Mouse (Mus musculus) neural tube, embryonic 11.5 days (tissue): Measurements from ENCODE around the gene Art1. TPM values are rescaled to one million over a fixed set of nuclear protein-coding genes. Genes with fewer than 3 reads are reported as not detected.

Experiments used
- ATAC-seq: fragments of 200-750 bp; cut with Nextera tagmentation; 2 replicates; pipeline ENCODE4 v1.8.0; 2017; ENCODE audit warnings: moderate number of reproducible peaks, mild to moderate bottlenecking, moderate TSS enrichment, moderate library complexity; ENCODE audit not compliant: insufficient read depth, low FRiP score, low TSS enrichment
- DNase-seq: peaks from one replicate; pipeline ENCODE4 v3.0.0-alpha.2; 2015; ENCODE audit warnings: low spot score
- H3K27ac ChIP-seq: fragments of 300-500 bp; sonication (generic); 2 replicates; pipeline ENCODE4 v1.5.1; 2014; ENCODE audit warnings: low read depth, mild to moderate bottlenecking, low read length
- H3K27me3 ChIP-seq: fragments of 300-500 bp; sonication (generic); 2 replicates; pipeline ENCODE4 v1.6.1; 2014; ENCODE audit warnings: mild to moderate bottlenecking, low read length, mixed read lengths; ENCODE audit not compliant: control insufficient read depth, insufficient read depth
- H3K36me3 ChIP-seq: fragments of 300-500 bp; sonication (generic); 2 replicates; pipeline ENCODE4 v1.6.1; 2014; ENCODE audit warnings: mild to moderate bottlenecking, low read length, moderate library complexity, mixed read lengths; ENCODE audit not compliant: control insufficient read depth, insufficient read depth
- H3K4me1 ChIP-seq: fragments of 300-500 bp; sonication (generic); 2 replicates; pipeline ENCODE4 v1.6.1; 2014; ENCODE audit warnings: low read length, mixed read lengths; ENCODE audit not compliant: control insufficient read depth, insufficient read depth
- H3K4me2 ChIP-seq: fragments of 300-500 bp; sonication (generic); 2 replicates; pipeline ENCODE4 v1.6.1; 2014; ENCODE audit warnings: low read depth, mild to moderate bottlenecking, moderate library complexity
- H3K4me3 ChIP-seq: fragments of 300-500 bp; sonication (generic); 2 replicates; pipeline ENCODE4 v1.5.1; 2014; ENCODE audit warnings: low read depth, low read length
- H3K9ac ChIP-seq: fragments of 300-500 bp; sonication (generic); 2 replicates; pipeline ENCODE4 v1.6.1; 2014; ENCODE audit warnings: mild to moderate bottlenecking, low read length
- H3K9me3 ChIP-seq: fragments of 300-500 bp; sonication (generic); 2 replicates; pipeline ENCODE4 v1.6.1; 2016; ENCODE audit warnings: low read length; ENCODE audit not compliant: control insufficient read depth
- WGBS: fragments of 180-500 bp; shearing (Covaris S2); extraction: QIAGEN DNeasy Blood & Tissue Kit; methylation state at CpG from one replicate; pipeline ENCODE4 v1.1.7; 2014; 5-methylcytosine and 5-hydroxymethylcytosine counted together
- polyA plus RNA-seq: library from polyadenylated mRNA; unstranded; fragments of >200 nt; fragmentation: Nextera tagmentation; extraction: Ambion mirVana; gene quantifications from 2 replicates; pipeline ENCODE4 v1.2.1, GENCODE M21; 2014

The Art1 gene
- polyA plus RNA-seq, 1 experiment from 2014 or later: 4.8 TPM

DNA sequence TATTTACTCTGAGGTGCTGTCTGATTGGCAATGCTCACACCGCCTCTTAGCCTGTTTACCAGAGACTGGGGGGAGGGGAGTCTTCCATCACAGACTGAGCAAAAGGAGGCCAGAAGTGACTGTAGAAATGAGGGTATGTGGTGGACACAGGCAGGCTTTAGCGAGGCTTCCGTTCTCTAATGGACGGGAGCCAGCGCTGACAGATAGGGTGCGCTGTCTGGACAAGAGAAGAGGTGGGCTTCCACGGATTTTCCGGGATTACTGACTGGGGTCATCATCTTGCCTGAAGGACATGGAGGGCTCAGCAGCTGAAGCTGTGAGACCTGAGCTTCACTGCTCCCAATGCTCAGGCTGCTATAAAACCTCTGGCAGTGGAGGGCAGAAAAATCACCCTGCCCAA lies 698 bp downstream of the Art1 start:
- DNase-seq (no peak), ATAC-seq (no peak)
- Histone ChIP-seq H3K9ac (no peak overlapping the region), H3K27me3 (no peaks in the 10 kb centered on the region), H3K4me3 (no peak overlapping the region), H3K27ac (no peak overlapping the region), H3K9me3 (no peaks in the 10 kb centered on the region), H3K4me1 (peaks cover 6% of the 10 kb centered on the region; the same call in 1 of the 2 replicates), H3K36me3 (no peaks in the 10 kb centered on the region), H3K4me2 (no peak overlapping the region)
- 45% methylated on average over 8 of the region's 8 CpGs for WGBS

DNA sequence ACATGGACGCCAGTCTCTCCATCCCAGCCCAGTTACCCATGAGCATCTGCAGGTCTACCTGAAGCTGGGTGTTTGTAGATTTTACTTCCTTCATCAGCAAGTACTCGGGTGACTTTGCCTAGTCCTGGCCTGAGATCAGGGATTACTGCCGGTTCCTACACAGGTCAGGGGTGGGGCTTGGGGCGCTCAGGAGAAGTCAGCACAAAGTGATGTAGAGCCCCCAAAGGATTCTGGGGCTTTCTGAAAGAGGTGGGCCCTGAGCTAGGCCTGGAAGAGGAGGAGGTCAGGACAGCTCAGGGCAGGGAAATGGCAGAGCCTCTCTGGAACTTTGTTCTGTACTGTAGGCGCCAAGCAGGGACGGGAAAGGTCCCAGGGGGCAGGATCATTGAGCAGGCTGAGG lies 1.2 kb downstream of the Art1 start:
- H3K9ac ChIP-seq: no peak overlapping the region
- DNase-seq: no peak
- no peaks in the 10 kb centered on the region for H3K9me3 ChIP-seq
- peaks cover 6% of the 10 kb centered on the region; the same call in 1 of the 2 replicates for H3K4me1 ChIP-seq
- H3K36me3 ChIP-seq: no peaks in the 10 kb centered on the region
- H3K4me3 ChIP-seq: no peak overlapping the region
- no peak overlapping the region for H3K27ac ChIP-seq
- no peak overlapping the region for H3K4me2 ChIP-seq
- 43% methylated on average over 6 of the region's 6 CpGs for WGBS
- no peak for ATAC-seq
- H3K27me3 ChIP-seq: no peaks in the 10 kb centered on the region

DNA sequence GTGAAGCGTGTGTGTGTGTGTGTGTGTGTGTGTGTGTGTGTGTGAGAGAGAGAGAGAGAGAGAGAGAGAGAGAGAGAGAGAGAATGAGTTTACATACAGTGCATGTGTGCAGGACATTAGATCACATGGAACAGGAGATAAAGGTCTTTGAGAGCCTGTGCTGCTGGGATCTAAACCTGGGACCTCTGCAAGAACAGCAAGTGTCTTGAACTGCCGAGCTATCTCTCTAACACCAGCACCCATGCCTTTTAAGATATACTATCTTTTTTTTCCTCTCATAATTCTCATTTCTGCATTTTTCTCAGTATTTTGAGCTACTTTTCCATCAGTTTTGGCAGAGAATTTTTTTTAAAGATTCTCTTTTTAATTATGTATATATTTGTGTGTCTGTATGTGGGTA lies 2.0 kb downstream of the Art1 start:
- Histone ChIP-seq H3K4me3 (no peak overlapping the region), H3K27me3 (no peaks in the 10 kb centered on the region), H3K9ac (no peak overlapping the region), H3K9me3 (no peaks in the 10 kb centered on the region), H3K4me2 (no peak overlapping the region), H3K36me3 (no peaks in the 10 kb centered on the region), H3K27ac (no peak overlapping the region), H3K4me1 (peaks cover 6% of the 10 kb centered on the region; the same call in 1 of the 2 replicates)
- DNase-seq (no peak), ATAC-seq (no peak)
- 94% methylated on average over 2 of the region's 2 CpGs for WGBS

DNA sequence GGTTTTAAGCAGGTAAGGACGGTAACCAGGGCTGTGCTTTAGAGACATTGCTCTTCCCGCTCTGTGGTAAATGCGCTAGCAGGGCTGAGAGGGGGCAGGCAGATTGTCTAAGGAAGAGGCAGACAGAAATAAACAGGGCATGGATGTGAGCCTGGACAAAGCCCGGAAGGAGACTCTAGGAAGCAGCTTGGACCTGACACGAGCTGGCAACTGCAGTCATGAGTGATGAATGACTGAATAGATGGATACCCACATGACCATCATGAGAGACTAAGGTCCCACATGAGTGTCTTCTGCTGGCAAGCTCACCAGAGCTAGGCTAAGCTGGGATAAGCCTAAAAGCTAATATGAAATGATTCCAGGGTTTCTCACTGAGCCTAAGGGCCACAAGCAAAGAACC lies 2.6 kb downstream of the Art1 start:
- H3K4me2 ChIP-seq: no peak overlapping the region
- no peak overlapping the region for H3K9ac ChIP-seq
- DNase-seq (no peak), ATAC-seq (no peak)
- H3K27ac ChIP-seq: no peak overlapping the region
- no peaks in the 10 kb centered on the region for H3K9me3 ChIP-seq
- H3K36me3 ChIP-seq: no peaks in the 10 kb centered on the region
- H3K4me3 ChIP-seq: no peak overlapping the region
- H3K27me3 ChIP-seq: no peaks in the 10 kb centered on the region
- WGBS: 80% methylated on average over 5 of the region's 5 CpGs
- peaks cover 6% of the 10 kb centered on the region; the same call in 1 of the 2 replicates for H3K4me1 ChIP-seq

DNA sequence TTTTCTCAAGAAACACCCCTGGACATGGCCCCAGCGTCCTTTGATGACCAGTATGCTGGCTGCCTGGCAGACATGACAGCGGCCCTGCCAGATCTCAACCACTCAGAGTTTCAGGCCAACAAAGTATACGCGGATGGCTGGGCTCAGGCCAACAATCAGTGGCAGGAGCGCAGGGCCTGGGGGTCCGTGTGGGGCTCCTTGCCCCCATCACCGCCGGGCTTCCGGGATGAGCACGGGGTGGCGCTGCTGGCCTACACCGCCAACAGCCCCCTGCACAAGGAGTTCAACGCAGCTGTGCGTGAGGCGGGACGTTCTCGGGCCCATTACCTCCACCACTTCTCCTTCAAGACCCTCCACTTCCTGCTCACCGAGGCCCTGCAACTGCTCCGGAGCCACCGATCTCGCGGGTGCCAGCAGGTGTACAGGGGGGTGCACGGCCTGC lies 5.2 kb downstream of the Art1 start:
- H3K27me3 ChIP-seq: no peaks in the 10 kb centered on the region
- no peak overlapping the region for H3K27ac ChIP-seq
- H3K9ac ChIP-seq: peak overlapping the region; percentile 45
- H3K36me3 ChIP-seq: no peaks in the 10 kb centered on the region
- H3K9me3 ChIP-seq: no peaks in the 10 kb centered on the region
- peak overlapping the region; percentile 19; the same call in 1 of the 2 replicates for H3K4me3 ChIP-seq
- WGBS: 28% methylated on average over 22 of the region's 23 CpGs
- DNase-seq: no peak
- H3K4me2 ChIP-seq: peak overlapping the region; percentile 42
- H3K4me1 ChIP-seq: no peaks in the 10 kb centered on the region
- no peak for ATAC-seq

DNA sequence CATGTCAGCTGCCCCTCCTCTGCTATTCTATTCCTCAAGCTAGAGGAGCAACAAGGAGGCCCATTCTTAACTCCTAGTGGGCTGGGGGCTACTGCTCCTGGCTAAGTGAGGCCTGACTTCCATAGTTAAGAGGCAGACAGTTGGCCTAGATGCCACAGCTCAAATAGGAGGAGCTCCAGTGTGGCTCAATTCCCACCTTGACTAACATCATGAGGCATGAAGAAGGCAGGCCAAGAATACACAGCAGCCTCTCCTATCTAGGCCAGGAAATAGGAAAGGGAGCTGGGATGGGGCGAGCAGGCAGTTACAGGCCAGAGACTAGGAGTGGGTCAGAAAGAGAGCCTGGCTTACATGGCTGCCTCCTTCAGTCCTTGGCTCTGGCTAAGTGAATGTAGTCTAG lies 6.7 kb downstream of the Art1 start:
- ATAC-seq (no peak), DNase-seq (no peak)
- H3K36me3 ChIP-seq: no peaks in the 10 kb centered on the region
- H3K9me3 ChIP-seq: no peaks in the 10 kb centered on the region
- no peak overlapping the region for H3K27ac ChIP-seq
- 85% methylated on average over 1 of the region's 1 CpGs for WGBS
- H3K4me3 ChIP-seq: no peak overlapping the region
- no peak overlapping the region for H3K9ac ChIP-seq
- no peak overlapping the region for H3K4me2 ChIP-seq
- no peaks in the 10 kb centered on the region for H3K4me1 ChIP-seq
- no peaks in the 10 kb centered on the region for H3K27me3 ChIP-seq

DNA sequence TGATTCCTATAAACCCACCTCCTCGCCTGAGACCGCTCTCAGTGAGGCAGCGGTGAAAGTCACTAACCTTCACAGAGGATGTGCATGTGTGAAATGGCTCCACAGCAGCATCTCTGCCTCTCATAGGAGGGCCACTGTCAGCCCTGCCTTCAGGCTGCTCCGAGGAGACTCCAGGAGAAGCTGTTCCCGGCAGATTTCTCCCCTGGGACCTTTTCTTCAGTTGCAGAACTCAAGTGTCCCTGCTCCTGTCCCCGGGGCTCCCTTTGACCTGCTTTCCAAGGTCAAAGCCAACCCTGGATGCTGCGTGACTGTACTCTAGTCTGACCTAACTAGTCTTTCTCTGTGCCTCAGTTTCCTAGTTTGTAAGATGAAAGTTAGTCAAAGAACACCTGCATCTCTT lies 7.6 kb downstream of the Art1 start, which contains the start of gene Art5:
TSS of gene Art5 (minus strand) at position 319 of the 400 bp plus-strand sequence.
- DNase-seq: no peak

DNA sequence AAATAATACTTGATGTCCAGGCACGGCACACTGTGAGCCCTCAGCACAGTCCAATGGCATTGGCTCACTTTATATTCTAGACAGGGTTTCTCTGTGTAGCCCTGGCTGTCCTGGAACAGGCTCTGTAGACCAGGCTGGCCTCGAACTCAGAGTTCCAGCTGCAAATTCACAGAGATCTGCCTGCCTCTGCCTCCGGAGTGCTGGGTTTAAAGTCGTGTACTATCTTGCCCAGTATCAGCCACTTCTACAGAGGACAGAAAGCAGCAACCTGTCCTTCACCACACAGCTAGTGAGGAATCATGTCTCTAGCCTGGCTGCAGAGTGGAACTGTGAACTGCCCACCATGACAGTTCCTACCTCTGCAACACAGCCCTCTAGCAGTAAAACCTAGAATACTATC lies 8.2 kb downstream of the Art1 start:
- Histone ChIP-seq H3K36me3 (no peaks in the 10 kb centered on the region), H3K4me1 (no peaks in the 10 kb centered on the region), H3K27me3 (no peaks in the 10 kb centered on the region), H3K9me3 (no peaks in the 10 kb centered on the region), H3K4me2 (no peak overlapping the region), H3K27ac (no peak overlapping the region), H3K4me3 (no peak overlapping the region), H3K9ac (no peak overlapping the region)
- 88% methylated on average over 4 of the region's 4 CpGs for WGBS
- DNase-seq: no peak
- no peak for ATAC-seq

More for the DNA sequence above, 7.6 kb downstream of the Art1 start, which contains the start of gene Art5:
- no peaks in the 10 kb centered on the region for H3K9me3 ChIP-seq
- H3K27me3 ChIP-seq: no peaks in the 10 kb centered on the region
- 71% methylated on average over 7 of the region's 7 CpGs for WGBS
- H3K27ac ChIP-seq: no peak within 1 kb of the TSS
- no peaks in the 10 kb centered on the region for H3K36me3 ChIP-seq
- no peak within 1 kb of the TSS for H3K4me3 ChIP-seq
- ATAC-seq: no peak
- no peak within 1 kb of the TSS for H3K9ac ChIP-seq
- H3K4me2 ChIP-seq: no peak within 1 kb of the TSS
- no peaks in the 10 kb centered on the region for H3K4me1 ChIP-seq

DNA sequence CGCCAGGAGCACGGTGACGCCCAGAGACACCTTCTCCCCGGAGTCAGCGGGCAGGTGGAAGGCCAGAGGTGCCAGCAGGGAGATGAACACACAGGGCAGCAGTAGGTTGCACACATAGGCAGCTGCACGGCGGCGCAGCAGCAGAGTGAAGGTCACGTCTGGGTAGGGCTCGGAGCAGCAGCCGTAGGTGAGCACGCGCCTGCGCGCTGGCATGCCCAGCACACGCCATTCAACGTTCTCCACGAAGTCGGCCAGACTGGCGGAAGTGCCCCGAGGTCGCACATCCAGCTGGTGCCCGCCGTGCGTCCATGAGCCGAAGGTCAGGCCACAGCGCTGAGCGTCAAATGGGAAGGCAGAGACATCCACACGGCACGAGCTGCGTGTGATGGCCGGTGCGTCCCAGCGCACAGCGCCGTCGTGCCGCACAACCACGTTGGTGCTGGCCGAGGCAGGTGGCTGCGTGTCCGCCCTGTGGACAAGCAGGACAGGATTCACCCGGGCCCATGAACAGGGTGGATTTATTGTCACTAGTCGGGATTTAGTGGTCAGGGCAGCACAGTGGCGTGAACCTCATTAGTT lies 11.7 kb downstream of the Art1 start:
- no peak overlapping the region for H3K27ac ChIP-seq
- no peak overlapping the region for H3K4me2 ChIP-seq
- no peak for ATAC-seq
- H3K4me1 ChIP-seq: no peaks in the 10 kb centered on the region
- H3K9ac ChIP-seq: no peak overlapping the region
- H3K9me3 ChIP-seq: no peaks in the 10 kb centered on the region
- no peak overlapping the region for H3K4me3 ChIP-seq
- no peak for DNase-seq
- WGBS: 78% methylated on average over 45 of the region's 45 CpGs
- no peaks in the 10 kb centered on the region for H3K27me3 ChIP-seq
- no peaks in the 10 kb centered on the region for H3K36me3 ChIP-seq
